Mouse (Mus musculus): ENCODE measurements around the gene Trim26. TPM values are rescaled to one million over a fixed set of nuclear protein-coding genes. Genes with fewer than 3 reads are reported as not detected.

The Trim26 gene
- polyA plus RNA-seq (2021; fragmentation: Nextera tagmentation), result 11.3 and 14.1 TPM in 2 replicates
- long read RNA-seq, experiment 1, partial matches to known transcripts, result 0 of 18 reads
- long read RNA-seq, experiment 1, other reads (novel, unspliced or antisense), result 18 of 18 reads
- long read RNA-seq, experiment 2, partial matches to known transcripts, result 1 of 2 reads
- long read RNA-seq, experiment 2, other reads (novel, unspliced or antisense), result 1 of 2 reads

DNA sequence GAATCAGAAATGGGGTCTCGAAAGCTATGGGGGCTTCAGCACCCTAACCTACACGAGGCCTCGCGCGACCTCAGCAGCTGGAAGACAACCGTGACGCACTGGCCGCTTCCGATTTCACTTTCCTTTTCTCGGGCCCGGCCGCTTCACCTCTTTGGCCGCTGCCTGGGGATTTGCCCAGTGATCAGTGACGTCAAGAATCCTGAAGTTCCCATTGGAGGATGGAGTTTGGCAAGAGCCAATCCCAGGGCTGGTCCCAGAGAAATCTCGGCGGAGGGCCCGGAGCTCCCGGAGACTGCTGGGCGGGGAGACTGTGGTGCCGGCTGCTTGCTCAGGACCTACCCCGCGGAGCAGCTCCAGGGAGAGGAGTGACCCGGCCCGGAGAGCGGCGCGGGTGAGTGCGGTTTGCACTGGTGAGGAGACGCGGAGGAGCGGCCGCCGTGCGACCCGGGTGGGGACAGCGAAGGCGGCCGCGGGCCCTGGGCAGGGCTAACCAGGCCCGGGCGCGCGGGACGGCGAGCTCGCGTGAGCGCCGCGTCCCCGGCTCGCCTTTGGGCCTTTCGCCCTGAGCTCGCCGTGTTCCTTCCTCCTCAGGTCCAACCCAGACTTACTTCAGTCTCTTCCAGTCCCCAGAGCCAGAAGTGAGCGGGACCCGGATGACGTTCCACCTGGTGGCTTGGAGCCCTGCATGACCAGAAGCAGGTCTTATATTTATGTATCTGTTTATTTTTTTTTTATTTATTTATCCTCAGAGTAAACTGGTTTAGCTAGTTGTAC lies at the start of gene Trim26:
Trim26 (plus strand) TSS at position 261 of the 774 bp plus-strand sequence.

DNA sequence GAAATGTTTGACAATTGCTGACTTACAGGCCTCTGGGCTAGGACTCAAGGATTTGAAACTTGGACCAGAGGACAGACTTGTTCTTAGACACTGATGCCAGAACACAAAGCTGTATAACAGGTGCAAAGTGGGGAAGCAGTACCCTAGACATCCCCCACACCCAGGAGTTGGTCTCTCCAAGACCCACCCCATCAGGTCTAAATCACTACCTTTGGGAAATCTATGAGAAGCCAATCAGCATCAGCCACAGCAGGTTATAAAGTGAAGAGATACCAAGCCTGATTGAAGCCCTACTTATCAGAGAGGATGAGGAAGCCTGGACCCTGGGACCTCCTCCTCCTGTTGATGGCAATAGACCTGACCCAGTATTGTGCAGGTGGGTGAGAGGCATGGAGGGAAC lies 25.1 kb upstream of the Trim26 start, which contains the start of gene H2-M10.6:
H2-M10.6 (plus strand) TSS at position 301 of the 400 bp plus-strand sequence.

DNA sequence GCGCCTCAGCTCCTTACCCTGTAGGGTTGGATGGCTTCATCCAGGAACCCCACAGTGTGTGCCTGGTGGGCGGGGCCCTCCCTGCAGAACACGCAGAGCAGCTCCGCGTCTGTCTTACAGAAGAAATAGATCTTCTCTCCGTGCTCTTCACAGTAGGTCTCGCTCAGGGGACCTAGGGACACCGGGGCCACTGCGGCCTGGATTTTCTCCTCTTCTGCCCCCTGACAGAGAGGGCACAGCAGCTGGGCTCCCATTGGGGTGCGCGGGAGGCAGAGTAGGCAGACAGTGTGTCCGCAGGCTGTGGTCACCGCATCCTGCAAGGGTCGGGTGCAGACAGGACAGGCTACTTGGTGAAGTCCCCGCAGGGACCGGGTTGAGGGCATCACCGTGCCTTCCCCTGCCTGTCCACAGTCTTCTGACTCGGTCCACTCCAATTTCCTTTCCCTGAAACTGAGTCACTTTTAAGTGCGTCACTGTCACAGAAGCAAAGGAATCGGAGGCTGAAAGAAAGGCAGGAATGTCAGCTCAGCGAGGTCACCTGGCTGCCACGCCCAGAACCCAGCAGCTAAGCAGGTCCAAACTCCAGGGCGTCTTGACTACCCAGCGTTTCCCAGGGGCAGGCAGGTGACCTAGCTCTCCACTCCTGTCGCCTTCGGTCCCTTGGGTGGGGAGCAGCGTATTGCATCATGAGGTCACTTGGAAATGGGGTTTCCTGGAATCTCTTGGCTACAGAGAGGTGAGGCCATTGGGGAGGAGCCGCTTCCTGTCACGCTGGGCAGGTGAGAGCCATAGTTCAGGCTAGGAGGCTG lies 30.0 kb downstream of the Trim26 start, which contains the start of gene Trim15:
Trim15 (minus strand) TSS at position 492 of the 809 bp plus-strand sequence.

DNA sequence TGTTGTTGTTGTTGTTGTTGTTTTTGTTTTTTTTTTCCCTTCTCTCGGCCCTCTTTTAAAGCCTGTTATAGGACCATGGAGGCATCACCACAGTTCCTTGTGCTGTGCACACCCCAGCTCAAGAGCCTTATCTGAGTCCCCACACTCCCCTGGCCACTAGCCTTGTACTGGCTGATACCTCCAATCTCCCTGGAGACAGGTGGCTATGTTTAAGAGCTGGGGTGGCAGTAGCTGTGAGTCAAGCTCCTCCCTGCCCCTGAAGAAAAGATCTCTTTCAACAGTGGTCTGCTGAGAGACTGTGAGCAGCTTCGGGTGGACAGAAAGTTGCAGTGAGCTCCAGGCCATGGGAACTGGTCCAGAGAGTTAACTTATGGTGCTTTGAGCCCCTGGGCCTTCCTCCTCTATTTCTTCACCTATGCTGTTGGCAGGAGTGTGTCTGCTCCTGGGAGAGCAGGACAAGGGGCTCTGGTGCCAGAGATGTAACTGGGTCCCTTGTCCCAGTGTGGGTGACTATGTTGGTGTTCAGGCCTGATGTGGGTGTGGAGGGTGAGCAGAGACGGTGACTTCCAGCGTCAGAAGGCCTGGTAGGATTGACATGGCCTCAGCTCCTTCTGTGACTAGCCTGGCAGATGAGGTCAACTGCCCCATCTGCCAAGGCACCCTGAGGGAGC lies 32.5 kb downstream of the Trim26 start, which contains the start of gene Trim10:
Trim10 (plus strand) TSS at position 291 of the 671 bp plus-strand sequence.

DNA sequence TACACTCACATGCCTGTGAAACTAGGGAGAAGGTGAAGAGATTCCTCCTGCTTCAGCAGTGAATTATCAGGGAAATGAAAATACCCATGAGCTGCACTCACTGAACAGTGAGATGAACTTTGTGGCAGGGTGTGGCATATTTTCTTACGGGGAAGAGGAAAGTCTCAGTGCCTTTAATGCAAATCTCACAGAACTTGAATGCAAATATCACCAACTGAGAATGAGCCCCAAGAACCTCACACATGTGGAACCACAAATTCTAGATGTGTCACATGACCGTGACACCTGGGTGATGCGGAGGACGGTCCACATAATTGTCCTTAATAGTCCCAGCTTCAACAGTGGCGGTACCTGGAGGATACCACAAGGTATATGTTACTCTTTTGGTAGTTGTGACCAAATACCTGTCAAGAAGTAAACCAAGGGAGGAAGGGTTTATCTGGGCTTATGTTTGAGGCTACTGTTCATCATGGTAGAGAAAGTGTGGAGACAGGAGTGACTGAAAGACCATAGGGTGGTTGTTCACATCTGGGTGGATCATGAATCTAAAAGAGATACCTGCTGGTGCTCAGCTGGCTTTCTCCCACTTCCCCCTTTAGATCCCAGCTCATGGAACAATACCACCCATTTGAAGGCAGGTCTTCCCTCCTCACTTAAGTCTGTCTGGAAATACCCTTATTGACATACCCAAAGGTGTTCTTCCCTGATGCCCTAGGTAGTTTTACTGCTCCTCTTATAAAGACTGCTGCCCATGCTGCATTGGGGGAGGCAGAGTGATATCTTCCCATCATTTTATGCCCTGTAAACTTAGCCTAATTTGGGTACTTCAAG lies 53.4 kb downstream of the Trim26 start, which contains the start of gene Trim40:
Trim40 (minus strand) TSS at position 51 of the 831 bp plus-strand sequence.

DNA sequence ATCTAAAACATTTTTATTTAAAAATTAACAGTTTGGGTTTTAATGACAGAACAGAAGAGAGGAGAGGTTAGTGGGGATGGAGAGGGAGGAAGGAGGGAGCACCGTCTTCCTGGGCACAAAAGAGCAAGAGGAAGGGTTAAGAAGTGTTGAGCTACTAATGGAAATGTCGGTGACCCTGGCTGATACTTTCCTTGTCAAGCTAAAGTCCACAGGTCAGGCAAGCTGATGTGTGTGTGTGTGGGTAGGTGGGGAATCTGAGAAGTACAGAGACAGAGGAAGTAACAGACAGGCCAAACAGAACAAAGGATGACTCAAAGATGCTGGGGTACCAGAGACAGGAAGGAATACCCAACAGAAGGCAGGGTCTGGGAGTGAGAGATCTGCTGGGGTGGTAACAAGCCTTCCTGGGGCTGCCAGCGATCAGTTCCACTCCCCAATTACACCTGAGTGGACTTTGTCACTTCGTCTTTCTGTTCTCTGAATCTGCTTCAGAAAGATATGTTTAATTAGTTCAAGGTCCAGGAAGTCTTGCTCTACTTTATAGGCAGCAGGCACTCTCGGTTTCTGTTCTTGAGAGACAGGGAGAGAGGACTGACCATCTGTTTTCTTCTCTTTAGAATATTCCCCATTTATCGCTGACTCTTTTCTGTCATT lies 60.7 kb downstream of the Trim26 start, which contains the start of gene Trim31:
Trim31 (plus strand) TSS at position 567 of the 654 bp plus-strand sequence.

Other genes with a start within 250 kb of the Trim26 start
- not detected in 2 replicates for gene H2-M9, start 194.5 kb upstream of the Trim26 start, polyA plus RNA-seq (2021; fragmentation: Nextera tagmentation)
- gene H2-M1, start 164.9 kb upstream of the Trim26 start, polyA plus RNA-seq (2021; fragmentation: Nextera tagmentation), result not detected in 2 replicates
- gene H2-M10.5, start 64.2 kb upstream of the Trim26 start, polyA plus RNA-seq (2021; fragmentation: Nextera tagmentation), result not detected in 2 replicates
- not detected in 2 replicates for gene H2-M10.6, start 25.0 kb upstream of the Trim26 start, polyA plus RNA-seq (2021; fragmentation: Nextera tagmentation)
- not detected in 2 replicates for gene Trim15, start 30.1 kb downstream of the Trim26 start, polyA plus RNA-seq (2021; fragmentation: Nextera tagmentation)
- not detected in 2 replicates for gene Trim10, start 32.4 kb downstream of the Trim26 start, polyA plus RNA-seq (2021; fragmentation: Nextera tagmentation)
- 0.08 and 0.12 TPM in 2 replicates for gene Trim40, start 53.0 kb downstream of the Trim26 start, polyA plus RNA-seq (2021; fragmentation: Nextera tagmentation)
- gene Trim31, start 61.0 kb downstream of the Trim26 start, polyA plus RNA-seq (2021; fragmentation: Nextera tagmentation), result not detected in 2 replicates
- gene Rnf39, start 105.8 kb downstream of the Trim26 start, polyA plus RNA-seq (2021; fragmentation: Nextera tagmentation), result 6.4 and 8.9 TPM in 2 replicates
- 228 and 260 TPM in 2 replicates for gene Ppp1r11, start 114.6 kb downstream of the Trim26 start, polyA plus RNA-seq (2021; fragmentation: Nextera tagmentation)
- 74.8 and 82.8 TPM in 2 replicates for gene Znrd1, start 121.4 kb downstream of the Trim26 start, polyA plus RNA-seq (2021; fragmentation: Nextera tagmentation)
- gene Znrd1as, start 121.5 kb downstream of the Trim26 start, polyA plus RNA-seq (2021; fragmentation: Nextera tagmentation), result 5.4 and 6.6 TPM in 2 replicates
- gene 2410137M14Rik, start 144.1 kb downstream of the Trim26 start, polyA plus RNA-seq (2021; fragmentation: Nextera tagmentation), result 0.32 and 0.35 TPM in 2 replicates
- 0.13 and 0.44 TPM in 2 replicates for gene H2-M5, start 152.4 kb downstream of the Trim26 start, polyA plus RNA-seq (2021; fragmentation: Nextera tagmentation)
- 1.6 and 1.9 TPM in 2 replicates for gene Zfp57, start 164.0 kb downstream of the Trim26 start, polyA plus RNA-seq (2021; fragmentation: Nextera tagmentation)
- 88.6 and 118 TPM in 2 replicates for gene Mog, start 186.3 kb downstream of the Trim26 start, polyA plus RNA-seq (2021; fragmentation: Nextera tagmentation)
- 57.4 and 138 TPM in 2 replicates for gene Gabbr1, start 208.8 kb downstream of the Trim26 start, polyA plus RNA-seq (2021; fragmentation: Nextera tagmentation)

Measured in left cerebral cortex, adult 6 months (tissue).